Mouse (Mus musculus): ENCODE results near the gene Rccd1. TPM values are rescaled to one million over a fixed set of nuclear protein-coding genes. Genes with fewer than 3 reads are reported as not detected.

The Rccd1 gene
- polyA plus RNA-seq, 1 experiment from 2014 or later, result 3.7 TPM

GRCm38 (mm10) chr7:80343270-80344018, 19.2 kb upstream of the Rccd1 start:
- no peak for TF ChIP-seq CTCF (IDR thresholded peaks at IDR 0.05; ENCODE audit: low read depth)
- TF ChIP-seq EP300 (optimal IDR thresholded peaks at IDR 0.05), result no peak
- Histone ChIP-seq H3K27ac (replicated peaks) (peak overlapping the region; percentile 74; the same call in 1 of the 2 replicates), H3K9ac (ENCODE audit: low read length) (peak overlapping the region; percentile 77), H3K4me2 (replicated peaks; ENCODE audit: low read depth) (peak overlapping the region; percentile 81), H3K4me1 (replicated peaks; ENCODE audit: control insufficient read depth, insufficient read depth) (peaks cover 7% of the 10 kb centered on the region; the same call in 1 of the 2 replicates), H3K4me3 (ENCODE audit: low read depth, low read length) (peak overlapping the region; percentile 50), H3K27me3 (ENCODE audit: control insufficient read depth, insufficient read depth, low read length) (no peaks in the 10 kb centered on the region), H3K36me3 (ENCODE audit: control insufficient read depth, insufficient read depth, low read length) (no peaks in the 10 kb centered on the region), H3K9me3 (ENCODE audit: control insufficient read depth, low read length) (no peaks in the 10 kb centered on the region)
- WGBS, result 24% methylated on average over 19 of the region's 19 CpGs
- no peak for DNase-seq (ENCODE audit: low spot score)
- no peak for ATAC-seq (ENCODE audit: low FRiP score, low TSS enrichment)

DNA sequence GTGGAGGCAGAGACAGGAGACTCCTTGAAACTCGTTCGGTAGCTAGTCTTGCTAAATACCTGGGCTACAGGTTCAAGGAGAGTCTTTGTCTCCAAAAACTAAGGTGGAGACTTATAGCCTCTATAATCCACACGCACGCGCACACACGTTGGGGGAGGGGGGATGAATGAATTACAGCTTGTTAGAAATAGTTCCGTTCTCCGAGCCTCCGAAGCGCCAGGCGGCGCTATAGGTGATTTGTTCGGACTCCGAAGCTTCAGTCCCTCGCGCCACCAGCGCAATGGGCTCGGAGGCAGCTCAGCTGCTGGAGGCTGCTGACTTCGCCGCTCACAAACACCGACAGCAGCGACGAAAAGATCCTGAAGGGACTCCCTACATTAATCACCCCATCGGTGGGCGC, 18.6 kb upstream of the Rccd1 start, which contains the start of gene Hddc3:
Gene Hddc3 (plus strand): TSS at position 247 of the 400 bp plus-strand sequence.
- Histone ChIP-seq H3K27me3 (ENCODE audit: control insufficient read depth, insufficient read depth, low read length) (no peaks in the 10 kb centered on the region), H3K4me3 (ENCODE audit: low read depth, low read length) (peak within 1 kb of the TSS; percentile 50), H3K9me3 (ENCODE audit: control insufficient read depth, low read length) (no peaks in the 10 kb centered on the region), H3K4me2 (replicated peaks; ENCODE audit: low read depth) (peak within 1 kb of the TSS; percentile 81), H3K36me3 (ENCODE audit: control insufficient read depth, insufficient read depth, low read length) (no peaks in the 10 kb centered on the region), H3K27ac (replicated peaks) (peak within 1 kb of the TSS; percentile 74; the same call in 1 of the 2 replicates), H3K4me1 (replicated peaks; ENCODE audit: control insufficient read depth, insufficient read depth) (peaks cover 7% of the 10 kb centered on the region; the same call in 1 of the 2 replicates), H3K9ac (ENCODE audit: low read length) (peak within 1 kb of the TSS; percentile 77)
- WGBS, result under 1% methylated on average over 25 of the region's 25 CpGs
- ATAC-seq (ENCODE audit: low FRiP score, low TSS enrichment) (peak; percentile 62), DNase-seq (ENCODE audit: low spot score) (peak; percentile 96)
- TF ChIP-seq CTCF (IDR thresholded peaks at IDR 0.05; ENCODE audit: low read depth) (peak; percentile 87), EP300 (optimal IDR thresholded peaks at IDR 0.05) (peak; percentile 69)

GRCm38 (mm10) chr7:80341793-80342192, 17.5 kb upstream of the Rccd1 start:
- TF ChIP-seq EP300 (optimal IDR thresholded peaks at IDR 0.05) (no peak), CTCF (IDR thresholded peaks at IDR 0.05; ENCODE audit: low read depth) (no peak)
- Histone ChIP-seq H3K9me3 (ENCODE audit: control insufficient read depth, low read length) (no peaks in the 10 kb centered on the region), H3K27ac (replicated peaks) (no peak overlapping the region), H3K27me3 (ENCODE audit: control insufficient read depth, insufficient read depth, low read length) (no peaks in the 10 kb centered on the region), H3K4me2 (replicated peaks; ENCODE audit: low read depth) (no peak overlapping the region), H3K4me1 (replicated peaks; ENCODE audit: control insufficient read depth, insufficient read depth) (peaks cover 7% of the 10 kb centered on the region; the same call in 1 of the 2 replicates), H3K4me3 (ENCODE audit: low read depth, low read length) (no peak overlapping the region), H3K9ac (ENCODE audit: low read length) (no peak overlapping the region), H3K36me3 (ENCODE audit: control insufficient read depth, insufficient read depth, low read length) (no peaks in the 10 kb centered on the region)
- no peak for DNase-seq (ENCODE audit: low spot score)
- no peak for ATAC-seq (ENCODE audit: low FRiP score, low TSS enrichment)
- 73% methylated on average over 7 of the region's 7 CpGs for WGBS

GRCm38 (mm10) chr7:80340793-80341192, 16.5 kb upstream of the Rccd1 start, which contains the start of gene Unc45a:
Gene Unc45a (minus strand): TSS chr7:80341005.
- H3K4me2 ChIP-seq (replicated peaks; ENCODE audit: low read depth), result peak within 1 kb of the TSS; percentile 79
- peak within 1 kb of the TSS; percentile 95 for H3K27ac ChIP-seq (replicated peaks)
- peak; percentile 68 for ATAC-seq (ENCODE audit: low FRiP score, low TSS enrichment)
- H3K4me3 ChIP-seq (ENCODE audit: low read depth, low read length), result peak within 1 kb of the TSS; percentile 59
- H3K9ac ChIP-seq (ENCODE audit: low read length), result peak within 1 kb of the TSS; percentile 71
- H3K36me3 ChIP-seq (ENCODE audit: control insufficient read depth, insufficient read depth, low read length), result peaks cover 9% of the 10 kb centered on the region; the same call in 1 of the 2 replicates
- H3K27me3 ChIP-seq (ENCODE audit: control insufficient read depth, insufficient read depth, low read length), result no peaks in the 10 kb centered on the region
- 3% methylated on average over 11 of the region's 11 CpGs for WGBS
- peak; percentile 87 for DNase-seq (ENCODE audit: low spot score)
- H3K4me1 ChIP-seq (replicated peaks; ENCODE audit: control insufficient read depth, insufficient read depth), result peaks cover 7% of the 10 kb centered on the region; the same call in 1 of the 2 replicates
- TF ChIP-seq EP300 (optimal IDR thresholded peaks at IDR 0.05), result no peak
- peak; percentile 87 for TF ChIP-seq CTCF (IDR thresholded peaks at IDR 0.05; ENCODE audit: low read depth)
- no peaks in the 10 kb centered on the region for H3K9me3 ChIP-seq (ENCODE audit: control insufficient read depth, low read length)

DNA sequence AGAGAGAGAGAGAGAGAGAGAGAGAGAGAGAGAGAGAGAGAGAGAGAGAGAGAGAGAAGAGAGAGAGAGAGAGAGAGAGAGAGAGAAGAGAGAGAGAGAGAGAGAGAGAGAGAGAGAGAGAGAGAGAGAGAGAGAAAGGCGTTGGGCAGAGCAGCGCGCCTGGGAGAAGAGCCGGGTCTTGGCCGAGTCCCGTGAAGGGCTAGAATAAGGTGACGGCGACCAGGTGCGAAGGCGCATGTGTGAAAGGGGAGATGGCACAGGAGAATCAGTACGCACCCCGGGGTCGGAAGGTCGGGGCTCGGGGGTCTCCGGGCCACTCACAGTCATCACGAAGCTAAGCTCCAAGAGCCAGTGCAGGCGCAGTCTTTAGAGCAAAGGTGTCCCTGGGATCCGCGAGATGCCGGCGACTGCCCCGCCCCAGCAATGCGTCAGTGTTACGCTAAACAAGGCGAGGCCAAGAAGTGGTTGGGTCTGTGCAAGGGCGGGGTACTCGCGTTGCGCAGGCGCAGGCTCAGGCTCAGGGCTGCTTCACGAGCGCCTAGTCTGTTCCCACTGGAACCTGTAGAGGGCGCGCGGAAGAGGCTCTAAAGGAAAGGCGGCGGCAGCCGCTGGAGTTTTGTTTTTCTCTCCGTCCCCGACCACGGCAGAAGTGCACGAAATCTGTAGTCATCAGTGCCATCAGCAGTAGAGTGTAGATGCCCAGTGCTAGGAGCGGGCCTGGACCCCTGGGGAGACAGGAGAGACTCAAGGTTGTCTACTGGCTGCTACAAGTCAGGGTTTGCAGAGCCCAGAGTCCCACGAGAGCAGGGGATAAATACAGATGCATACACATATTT, 15.8 kb upstream of the Rccd1 start:
- DNase-seq (ENCODE audit: low spot score), result peak; percentile 99
- peak overlapping the region; percentile 95 for H3K27ac ChIP-seq (replicated peaks)
- no peaks in the 10 kb centered on the region for H3K27me3 ChIP-seq (ENCODE audit: control insufficient read depth, insufficient read depth, low read length)
- peaks cover 16% of the 10 kb centered on the region for H3K36me3 ChIP-seq (ENCODE audit: control insufficient read depth, insufficient read depth, low read length)
- under 1% methylated on average over 45 of the region's 45 CpGs for WGBS
- H3K9ac ChIP-seq (ENCODE audit: low read length), result peak overlapping the region; percentile 71
- ATAC-seq (ENCODE audit: low FRiP score, low TSS enrichment), result peak; percentile 96
- peak overlapping the region; percentile 79 for H3K4me2 ChIP-seq (replicated peaks; ENCODE audit: low read depth)
- peak; percentile 89 for TF ChIP-seq CTCF (IDR thresholded peaks at IDR 0.05; ENCODE audit: low read depth)
- TF ChIP-seq EP300 (optimal IDR thresholded peaks at IDR 0.05), result no peak
- H3K4me1 ChIP-seq (replicated peaks; ENCODE audit: control insufficient read depth, insufficient read depth), result peaks cover 7% of the 10 kb centered on the region; the same call in 1 of the 2 replicates
- H3K4me3 ChIP-seq (ENCODE audit: low read depth, low read length), result peak overlapping the region; percentile 59
- no peaks in the 10 kb centered on the region for H3K9me3 ChIP-seq (ENCODE audit: control insufficient read depth, low read length)
